Mouse (Mus musculus) heart, embryonic 15.5 days (tissue): ENCODE measurements at regions not wholly inside any gene's neighbourhood (a gene's known extent, or its start where the extent isn't known, plus 50 kb on each side); places are given as distances from the start of the nearest gene placed in this dataset.

Experiments
- ATAC-seq: fragments of 200-750 bp; cut with Nextera tagmentation; replicated peaks from 2 replicates; pipeline ENCODE4 v1.8.0; 2017; ENCODE audit warnings: low read depth, moderate TSS enrichment; ENCODE audit not compliant: insufficient number of reproducible peaks, insufficient read depth, low FRiP score
- H3K27ac ChIP-seq: fragments of 300-500 bp; sonication (generic); 2 replicates; pipeline ENCODE4 v1.5.1; 2015; ENCODE audit warnings: mild to moderate bottlenecking, inconsistent platforms
- H3K27me3 ChIP-seq: fragments of 300-500 bp; sonication (generic); 2 replicates; pipeline ENCODE4 v1.6.1; 2015; ENCODE audit warnings: inconsistent platforms
- H3K36me3 ChIP-seq: fragments of 300-500 bp; sonication (generic); 2 replicates; pipeline ENCODE4 v1.6.1; 2015; ENCODE audit warnings: mild to moderate bottlenecking, inconsistent platforms
- H3K4me1 ChIP-seq: fragments of 300-500 bp; sonication (generic); replicated peaks from 2 replicates; pipeline ENCODE4 v1.6.1; 2015; ENCODE audit warnings: inconsistent platforms
- H3K4me2 ChIP-seq: fragments of 300-500 bp; sonication (generic); 2 replicates; pipeline ENCODE4 v1.6.1; 2015; ENCODE audit warnings: inconsistent platforms, mild to moderate bottlenecking, moderate library complexity
- H3K4me3 ChIP-seq: fragments of 300-500 bp; sonication (generic); 2 replicates; pipeline ENCODE4 v1.5.1; 2015; ENCODE audit warnings: mild to moderate bottlenecking, inconsistent platforms
- H3K9ac ChIP-seq: fragments of 300-500 bp; sonication (generic); 2 replicates; pipeline ENCODE4 v1.6.1; 2015; ENCODE audit warnings: mild to moderate bottlenecking, inconsistent platforms
- H3K9me3 ChIP-seq: fragments of 300-500 bp; sonication (generic); replicated peaks from 2 replicates; pipeline ENCODE4 v1.6.1; 2016; ENCODE audit warnings: inconsistent platforms
- WGBS: fragments of 180-500 bp; shearing (Covaris S2); methylation state at CpG from one replicate; pipeline ENCODE4 v1.1.7; 2015; ENCODE audit warnings: mixed read lengths; 5-methylcytosine and 5-hydroxymethylcytosine counted together

- no peaks in the 10 kb centered on the region for H3K27me3 ChIP-seq
- no peak for ATAC-seq
- no peak overlapping the region for H3K27ac ChIP-seq
- H3K4me1 ChIP-seq: peaks cover 11% of the 10 kb centered on the region; the same call in 1 of the 2 replicates
- H3K4me3 ChIP-seq: no peak overlapping the region
- H3K4me2 ChIP-seq: no peak overlapping the region
- H3K36me3 ChIP-seq: no peaks in the 10 kb centered on the region
- no peaks in the 10 kb centered on the region for H3K9me3 ChIP-seq
- no peak overlapping the region for H3K9ac ChIP-seq
- 26% methylated on average over 4 of the region's 4 CpGs for WGBS
Measured at GRCm38 (mm10) chr3:66646251-66646650, 334.9 kb upstream of the Rsrc1 start.

GRCm38 (mm10) chr3:66649271-66649670 lies 331.9 kb upstream of the Rsrc1 start:
- whole genome bisulfite sequencing: 80% methylated on average over 4 of the region's 4 CpGs
- Histone ChIP-seq H3K36me3 (no peaks in the 10 kb centered on the region), H3K27ac (no peak overlapping the region), H3K4me2 (no peak overlapping the region), H3K9ac (no peak overlapping the region), H3K27me3 (no peaks in the 10 kb centered on the region), H3K9me3 (no peaks in the 10 kb centered on the region), H3K4me1 (peaks cover 16% of the 10 kb centered on the region), H3K4me3 (no peak overlapping the region)
- no peak for ATAC-seq

GRCm38 (mm10) chr3:66650076-66650748 lies 331.0 kb upstream of the Rsrc1 start:
- 0 out of 2 replicates have a peak, but pooled peaks have one; percentile 14 for ATAC-seq
- Histone ChIP-seq H3K9ac (no peak overlapping the region), H3K4me2 (peak overlapping the region; percentile 33; the same call in 1 of the 2 replicates), H3K36me3 (no peaks in the 10 kb centered on the region), H3K27ac (peak overlapping the region; percentile 6; the same call in 1 of the 2 replicates), H3K4me1 (peaks cover 16% of the 10 kb centered on the region), H3K4me3 (0 out of 2 replicates have a peak overlapping the region, but pooled peaks have one; percentile 8), H3K9me3 (no peaks in the 10 kb centered on the region), H3K27me3 (no peaks in the 10 kb centered on the region)
- WGBS: 60% methylated on average over 15 of the region's 15 CpGs

- ATAC-seq: no peak
- WGBS: 54% methylated on average over 16 of the region's 16 CpGs
Measured at GRCm38 (mm10) chr3:66650749-66651472, 330.3 kb upstream of the Rsrc1 start.

GRCm38 (mm10) chr3:66652139-66652846 lies 328.9 kb upstream of the Rsrc1 start:
- 70% methylated on average over 7 of the region's 7 CpGs for WGBS
- H3K9me3 ChIP-seq: no peaks in the 10 kb centered on the region
- no peak overlapping the region for H3K4me3 ChIP-seq
- H3K36me3 ChIP-seq: no peaks in the 10 kb centered on the region
- peaks cover 27% of the 10 kb centered on the region for H3K4me1 ChIP-seq
- H3K4me2 ChIP-seq: no peak overlapping the region
- no peaks in the 10 kb centered on the region for H3K27me3 ChIP-seq
- no peak overlapping the region for H3K9ac ChIP-seq
- H3K27ac ChIP-seq: no peak overlapping the region
- no peak for ATAC-seq

More at GRCm38 (mm10) chr3:66650749-66651472, 330.3 kb upstream of the Rsrc1 start:
- Histone ChIP-seq H3K27ac (peak overlapping the region; percentile 6; the same call in 1 of the 2 replicates), H3K4me1 (peaks cover 17% of the 10 kb centered on the region), H3K4me2 (peak overlapping the region; percentile 33; the same call in 1 of the 2 replicates), H3K4me3 (0 out of 2 replicates have a peak overlapping the region, but pooled peaks have one; percentile 8), H3K9ac (no peak overlapping the region), H3K9me3 (no peaks in the 10 kb centered on the region), H3K36me3 (no peaks in the 10 kb centered on the region), H3K27me3 (no peaks in the 10 kb centered on the region)

GRCm38 (mm10) chr3:66653961-66654360 lies 327.2 kb upstream of the Rsrc1 start:
- Histone ChIP-seq H3K4me2 (no peak overlapping the region), H3K36me3 (no peaks in the 10 kb centered on the region), H3K27me3 (no peaks in the 10 kb centered on the region), H3K27ac (no peak overlapping the region), H3K9me3 (no peaks in the 10 kb centered on the region), H3K4me1 (peaks cover 27% of the 10 kb centered on the region), H3K4me3 (no peak overlapping the region), H3K9ac (no peak overlapping the region)
- WGBS: 81% methylated on average over 2 of the region's 2 CpGs
- no peak for ATAC-seq

- Histone ChIP-seq H3K4me1 (peaks cover 27% of the 10 kb centered on the region), H3K9me3 (no peaks in the 10 kb centered on the region), H3K27ac (no peak overlapping the region), H3K9ac (no peak overlapping the region), H3K4me2 (no peak overlapping the region), H3K27me3 (no peaks in the 10 kb centered on the region), H3K4me3 (no peak overlapping the region), H3K36me3 (no peaks in the 10 kb centered on the region)
- 7% methylated on average over 1 of the region's 1 CpGs for WGBS
- ATAC-seq: no peak
Measured at GRCm38 (mm10) chr3:66654860-66655259, 326.3 kb upstream of the Rsrc1 start.

GRCm38 (mm10) chr3:66656458-66656857 lies 324.7 kb upstream of the Rsrc1 start:
- no peaks in the 10 kb centered on the region for H3K27me3 ChIP-seq
- no peaks in the 10 kb centered on the region for H3K36me3 ChIP-seq
- no peak overlapping the region for H3K4me3 ChIP-seq
- no peak overlapping the region for H3K27ac ChIP-seq
- H3K9ac ChIP-seq: no peak overlapping the region
- H3K4me2 ChIP-seq: no peak overlapping the region
- H3K4me1 ChIP-seq: peaks cover 23% of the 10 kb centered on the region
- no peaks in the 10 kb centered on the region for H3K9me3 ChIP-seq
- no peak for ATAC-seq
- 41% methylated on average over 5 of the region's 5 CpGs for WGBS

GRCm38 (mm10) chr3:66660555-66660954 lies 320.6 kb upstream of the Rsrc1 start:
- Histone ChIP-seq H3K4me2 (no peak overlapping the region), H3K9ac (no peak overlapping the region), H3K36me3 (no peaks in the 10 kb centered on the region), H3K4me1 (peaks cover 18% of the 10 kb centered on the region), H3K4me3 (no peak overlapping the region), H3K27me3 (no peaks in the 10 kb centered on the region), H3K27ac (0 out of 2 replicates have a peak overlapping the region, but pooled peaks have one; percentile 15), H3K9me3 (no peaks in the 10 kb centered on the region)
- ATAC-seq: no peak
- whole genome bisulfite sequencing: 35% methylated on average over 5 of the region's 5 CpGs

GRCm38 (mm10) chr3:66661826-66662618 lies 319.2 kb upstream of the Rsrc1 start:
- no peak overlapping the region for H3K4me2 ChIP-seq
- no peaks in the 10 kb centered on the region for H3K9me3 ChIP-seq
- ATAC-seq: no peak
- H3K27me3 ChIP-seq: no peaks in the 10 kb centered on the region
- no peaks in the 10 kb centered on the region for H3K36me3 ChIP-seq
- peaks cover 8% of the 10 kb centered on the region for H3K4me1 ChIP-seq
- no peak overlapping the region for H3K9ac ChIP-seq
- no peak overlapping the region for H3K4me3 ChIP-seq
- H3K27ac ChIP-seq: no peak overlapping the region
- 74% methylated on average over 8 of the region's 8 CpGs for WGBS
